Mouse (Mus musculus) frontal cortex, postnatal 25 days (tissue): ENCODE results near the gene Actl10.
A peak's percentile ranks its signal among the peaks of the same experiment; 100 is the strongest.

Experiments
- DNase-seq, 2 experiments: peaks; one replicate each; pipeline ENCODE4 v3.0.0; 2022; ENCODE audit warnings: low spot score in 2 of 2

The Actl10 gene

DNA sequence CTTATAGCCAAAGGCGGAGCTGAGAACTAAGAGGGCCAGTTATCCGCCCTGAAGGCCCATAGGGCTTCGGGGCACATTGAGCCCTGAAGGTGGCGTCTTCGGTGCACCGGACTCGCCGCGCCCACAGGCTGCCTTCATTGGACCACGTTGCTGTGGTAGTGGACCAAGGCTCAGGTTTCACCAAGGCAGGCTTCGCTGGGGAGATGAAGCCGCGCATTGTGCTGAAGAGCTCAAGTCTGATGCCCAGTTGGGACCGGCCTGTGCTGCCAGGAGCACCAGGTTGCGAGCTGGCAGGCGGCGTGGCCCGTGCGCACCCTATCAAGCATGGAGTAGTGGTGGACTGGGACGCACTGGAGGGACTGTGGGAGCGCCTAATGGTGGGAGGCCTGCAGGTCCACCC is 351 bp downstream of the Actl10 start:
- no peak for DNase-seq

DNA sequence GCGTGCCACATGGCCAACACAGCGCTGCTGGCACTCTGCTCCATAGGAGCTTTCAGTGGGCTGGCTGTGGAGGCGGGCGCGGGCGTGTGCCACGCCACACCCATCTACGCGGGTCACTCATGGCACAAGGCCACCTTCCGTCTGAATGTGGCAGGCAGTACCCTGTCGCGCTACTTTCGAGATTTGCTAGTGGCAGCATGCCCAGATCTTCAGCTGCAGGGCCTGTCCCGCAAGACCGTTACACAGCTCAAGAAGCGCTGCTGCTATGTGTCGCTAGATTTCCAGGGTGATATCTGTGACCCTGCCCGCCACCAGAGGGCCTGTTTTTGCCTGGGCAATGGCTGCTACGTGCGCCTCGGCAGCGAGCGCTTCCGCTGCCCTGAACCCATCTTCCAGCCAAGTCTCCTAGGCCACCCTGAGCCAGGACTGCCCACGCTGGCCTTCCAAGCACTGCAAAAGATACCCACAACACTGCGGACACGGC is 890 bp downstream of the Actl10 start:
- DNase-seq: peak in 1 of 2 experiments; percentile 57

DNA sequence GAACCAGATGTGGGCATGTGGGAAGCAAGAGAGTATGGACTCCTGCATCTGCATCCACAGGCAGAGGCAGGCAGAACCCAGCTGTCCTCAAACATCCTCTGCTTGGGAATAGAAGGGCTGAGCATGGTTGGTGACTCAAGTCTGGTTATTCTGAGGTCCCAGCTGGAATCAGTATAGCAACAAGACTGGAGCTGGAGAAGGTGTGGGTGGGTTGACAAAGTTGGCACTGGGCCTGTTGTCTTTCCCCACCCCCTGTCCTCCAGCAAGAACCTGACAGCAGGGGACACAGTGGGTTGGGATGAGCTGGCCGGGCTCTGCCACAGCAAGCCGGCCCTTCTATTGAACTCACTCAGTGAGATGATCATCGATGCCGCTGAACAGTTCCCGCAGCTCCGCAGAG is 3.7 kb downstream of the Actl10 start:
- no peak for DNase-seq

DNA sequence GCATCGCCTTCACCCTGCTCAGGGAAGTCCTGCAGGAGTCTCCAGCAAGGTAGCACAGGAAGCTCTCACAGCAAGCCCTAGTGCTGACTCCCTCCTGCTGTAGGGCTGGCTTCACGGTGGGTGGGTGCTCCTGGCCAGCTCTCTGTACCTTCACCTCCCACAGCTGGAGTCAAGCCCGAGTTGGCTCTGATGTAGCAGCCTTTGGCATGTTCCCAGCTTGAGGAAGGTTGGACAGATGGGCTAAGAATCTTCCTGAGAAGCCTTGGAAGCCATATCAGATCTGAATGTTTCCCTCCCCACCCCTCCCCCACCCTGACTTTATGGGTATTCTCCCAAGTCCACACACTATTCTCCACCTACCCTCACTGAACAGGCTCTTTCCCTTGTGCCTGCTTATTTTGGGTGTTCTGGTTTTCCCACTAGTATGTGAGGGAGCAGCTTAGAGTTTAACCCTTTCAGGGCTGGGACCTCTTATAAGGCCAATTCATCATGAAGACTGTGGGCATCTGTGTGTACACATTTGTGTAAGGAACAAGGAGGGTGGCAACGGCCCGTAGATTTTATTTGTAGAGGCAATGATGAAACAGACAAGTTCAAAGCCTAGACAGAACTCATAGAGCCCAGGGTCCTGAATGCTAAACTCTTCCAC is 5.7 kb downstream of the Actl10 start:
- no peak for DNase-seq

DNA sequence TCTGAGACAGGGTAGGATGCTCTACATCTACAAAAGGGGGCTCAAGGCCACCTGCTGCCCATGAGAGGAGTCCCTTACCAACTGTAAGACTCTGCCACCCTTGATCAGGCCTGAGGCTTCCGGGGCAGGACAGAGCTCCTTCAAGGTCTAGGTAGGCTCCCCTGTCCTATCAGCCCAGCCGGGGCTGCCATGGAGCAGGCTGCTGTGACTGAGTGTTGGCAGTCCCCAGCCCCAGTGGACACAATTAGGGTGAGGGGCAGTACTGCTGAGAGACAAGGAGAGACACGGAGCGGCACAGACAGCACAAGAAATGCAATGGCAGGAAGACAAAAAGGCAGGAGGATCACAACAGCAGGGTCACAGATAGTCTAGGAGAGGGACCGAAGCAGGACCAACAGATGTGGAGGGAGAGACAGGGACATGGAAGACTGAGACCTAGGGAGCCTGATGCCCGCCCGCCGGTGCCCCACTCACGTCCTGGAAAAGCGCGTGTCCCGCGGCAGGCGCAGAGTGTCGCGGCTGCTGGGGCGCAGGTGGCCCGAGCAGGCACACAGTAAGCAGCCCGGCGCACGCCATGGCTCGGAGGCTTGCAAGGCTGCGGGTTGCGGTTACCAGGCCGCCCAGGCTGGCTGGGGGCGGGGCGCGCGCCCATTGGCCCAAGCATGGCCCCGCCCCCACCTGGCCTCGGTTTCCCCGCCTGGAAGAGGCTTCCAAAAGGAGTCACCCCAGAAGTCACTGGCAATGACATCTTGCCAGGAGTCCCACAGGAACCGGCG is 6.9 kb downstream of the Actl10 start, which contains the start of gene Necab3:
Gene Necab3 (minus strand): TSS at position 627 of the 776 bp plus-strand sequence.
- DNase-seq: no peak

DNA sequence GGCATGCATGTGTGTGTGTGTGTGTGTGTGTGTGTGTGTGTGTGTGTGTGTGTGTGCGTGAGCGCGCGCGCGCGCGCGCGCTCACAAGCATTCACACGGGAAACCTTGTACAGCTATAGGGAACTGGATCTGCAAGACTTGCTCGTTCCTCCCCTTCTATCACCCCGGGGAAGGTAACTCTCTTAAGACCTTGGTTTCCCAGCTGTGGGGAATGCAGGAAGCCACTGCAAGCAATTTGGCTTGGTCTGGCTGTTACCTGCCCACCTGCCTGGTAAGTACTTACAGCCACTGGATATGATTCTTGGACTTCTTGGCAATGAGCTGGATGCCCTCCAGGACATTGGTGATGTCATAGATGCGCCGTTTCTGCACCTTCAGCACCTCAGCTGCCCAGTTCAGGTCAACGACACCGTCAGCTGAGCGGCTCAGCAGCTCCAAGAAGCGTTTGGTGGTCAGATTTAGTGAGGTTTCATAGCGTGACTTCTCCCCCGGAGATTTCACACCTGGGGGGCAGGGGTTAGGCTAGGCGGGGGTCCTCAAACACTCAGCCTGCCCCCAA is 12.1 kb downstream of the Actl10 start:
- no peak for DNase-seq

DNA sequence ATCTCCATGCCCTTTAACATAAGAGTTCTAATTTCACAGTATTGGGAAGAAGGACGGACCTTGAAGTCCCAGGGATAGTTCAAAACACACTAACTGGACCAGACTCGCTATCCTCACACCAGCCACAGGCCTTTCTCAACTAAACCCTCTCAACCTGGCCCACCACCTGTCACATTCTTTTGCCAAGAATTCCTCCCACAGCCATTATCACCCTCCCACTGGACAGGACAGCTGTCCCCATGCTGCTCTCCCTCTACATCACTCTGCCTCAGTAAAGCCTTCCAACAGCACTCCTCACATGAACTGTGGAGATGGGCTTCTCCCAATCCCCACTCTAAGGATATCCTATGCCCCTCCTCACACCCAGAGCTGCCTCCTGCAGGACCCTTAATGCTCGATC is 14.0 kb downstream of the Actl10 start:
- DNase-seq: no peak

DNA sequence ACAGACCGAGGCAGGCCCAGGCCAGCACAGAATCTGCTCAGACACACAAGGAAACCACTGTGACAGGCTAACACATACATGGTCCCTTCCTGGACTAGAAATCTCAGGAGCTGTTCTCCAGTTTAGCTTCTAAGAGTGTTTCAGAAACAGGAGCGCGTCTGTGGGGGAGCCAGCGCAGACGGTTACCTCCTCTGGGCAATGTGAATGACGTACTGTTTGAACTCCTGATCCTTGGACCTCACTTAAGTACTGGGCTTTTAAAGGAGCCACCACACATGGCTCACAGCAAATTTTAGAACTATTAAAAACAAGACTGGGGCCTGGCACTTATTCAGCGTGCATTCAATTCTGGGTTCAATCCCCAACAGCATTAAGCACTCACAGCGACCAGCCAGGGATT is 15.1 kb downstream of the Actl10 start:
- DNase-seq: no peak

DNA sequence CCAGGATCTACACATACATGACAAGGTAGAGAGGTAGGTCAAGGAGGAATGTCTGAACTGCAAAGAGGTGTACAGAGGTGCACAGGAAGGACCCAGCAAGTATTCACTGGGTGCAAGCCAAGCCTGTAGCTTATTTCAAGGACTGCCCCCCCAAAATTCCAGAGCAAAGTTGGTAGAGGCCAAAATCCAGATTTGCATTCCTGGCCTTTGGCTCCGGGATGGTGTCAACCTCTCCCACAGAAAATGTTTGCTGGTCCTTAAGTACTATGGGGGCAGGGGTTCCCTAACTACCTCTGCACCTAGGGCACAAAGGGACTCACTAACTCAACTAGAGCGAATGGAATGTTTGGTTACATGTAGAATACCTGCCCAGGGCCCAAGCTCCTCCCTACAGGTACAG is 16.2 kb downstream of the Actl10 start:
- DNase-seq: no peak

DNA sequence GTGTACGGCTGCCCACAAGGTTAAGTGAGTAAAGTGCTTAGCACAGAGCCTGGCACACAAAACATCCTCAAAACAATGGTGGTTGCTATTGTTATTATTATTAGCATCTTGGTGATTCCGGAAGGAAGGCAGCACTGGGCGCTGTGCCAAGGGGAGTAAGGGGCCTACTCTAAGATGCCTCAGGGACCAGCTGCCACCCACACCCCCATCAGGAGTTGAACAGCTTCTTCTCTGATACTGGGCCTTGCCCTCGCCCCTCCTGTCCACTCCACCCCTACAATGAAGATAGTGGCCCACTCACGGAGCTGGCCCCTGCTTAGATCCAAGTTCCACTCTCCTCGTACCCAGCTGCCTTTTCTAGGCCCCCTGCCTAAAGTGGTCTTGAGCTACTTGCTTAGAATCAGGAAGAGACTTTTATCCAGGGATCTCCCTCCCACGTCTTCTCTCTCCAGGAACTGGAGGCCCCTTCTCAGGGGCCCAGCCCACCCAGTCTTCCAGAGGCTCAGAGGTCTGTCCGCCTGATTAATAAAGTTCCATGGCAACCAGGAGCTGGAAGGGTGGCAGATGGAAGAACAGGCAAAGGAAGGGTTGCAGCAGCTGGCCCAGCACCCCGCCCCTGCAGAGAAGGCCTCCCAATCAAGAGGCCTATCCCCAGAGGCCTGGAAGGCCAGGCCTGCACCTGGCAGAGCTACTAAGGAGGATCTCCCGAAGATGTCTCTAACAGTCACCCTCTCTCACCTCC is 16.9 kb downstream of the Actl10 start:
- no peak for DNase-seq

DNA sequence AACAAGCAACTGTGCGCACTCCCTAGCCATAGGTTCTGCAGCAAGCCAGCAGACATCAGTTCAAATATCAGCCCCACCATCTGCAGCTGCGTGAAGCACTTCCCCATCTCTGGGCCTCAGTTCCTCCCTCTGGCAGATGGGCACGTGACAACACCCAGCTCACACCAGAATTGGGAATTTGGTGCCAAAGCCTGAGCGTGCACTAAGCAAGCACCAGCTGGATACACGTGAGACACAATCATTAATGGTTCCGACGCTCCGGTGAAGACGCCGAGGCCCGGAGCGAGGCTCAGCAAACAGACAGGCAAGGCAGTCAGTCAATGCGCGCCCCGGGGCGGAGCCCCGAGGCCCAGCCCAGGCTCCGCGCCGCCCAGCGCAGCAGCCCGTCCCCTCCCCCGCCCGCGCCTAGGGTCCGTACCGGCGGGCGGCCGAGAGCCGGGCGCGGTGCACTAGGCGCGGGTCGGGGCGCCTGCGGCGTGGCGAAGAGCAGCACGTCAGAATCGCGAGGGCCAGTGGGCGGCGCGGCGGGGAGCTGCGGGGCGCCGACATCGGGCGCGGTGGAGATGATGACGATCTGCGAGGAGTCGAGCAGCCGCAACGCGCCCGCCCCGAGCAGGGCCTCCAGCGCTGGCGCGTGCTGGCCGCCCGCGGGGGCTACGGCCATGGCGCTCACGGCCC is 17.6 kb downstream of the Actl10 start:
- DNase-seq: no peak

DNA sequence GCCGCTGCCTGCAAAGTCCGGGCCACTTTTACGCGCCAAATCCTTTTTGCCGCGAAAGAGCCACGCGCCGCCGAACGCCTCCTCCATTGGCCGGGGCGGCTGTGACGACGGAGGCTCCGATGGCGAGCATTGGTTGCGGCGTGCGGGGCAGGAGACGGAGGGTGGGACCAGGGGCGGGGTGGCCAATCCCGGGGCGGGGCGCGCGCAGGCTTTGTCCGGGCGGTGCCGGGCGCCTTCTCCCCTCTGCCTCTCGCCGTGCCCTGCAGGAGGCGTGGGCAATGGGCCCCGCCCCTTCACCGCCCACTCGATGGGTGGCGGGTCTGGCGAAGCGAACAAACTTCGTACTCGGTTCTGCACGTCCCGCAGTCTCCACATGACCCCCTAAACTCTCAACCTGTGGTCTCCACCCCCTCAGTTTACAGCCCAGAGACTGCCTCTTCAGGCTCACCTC is 18.3 kb downstream of the Actl10 start, which contains the start of gene E2f1:
Gene E2f1 (minus strand): TSS at position 57 of the 451 bp plus-strand sequence.
- DNase-seq: peak; percentile 71 to 84

DNA sequence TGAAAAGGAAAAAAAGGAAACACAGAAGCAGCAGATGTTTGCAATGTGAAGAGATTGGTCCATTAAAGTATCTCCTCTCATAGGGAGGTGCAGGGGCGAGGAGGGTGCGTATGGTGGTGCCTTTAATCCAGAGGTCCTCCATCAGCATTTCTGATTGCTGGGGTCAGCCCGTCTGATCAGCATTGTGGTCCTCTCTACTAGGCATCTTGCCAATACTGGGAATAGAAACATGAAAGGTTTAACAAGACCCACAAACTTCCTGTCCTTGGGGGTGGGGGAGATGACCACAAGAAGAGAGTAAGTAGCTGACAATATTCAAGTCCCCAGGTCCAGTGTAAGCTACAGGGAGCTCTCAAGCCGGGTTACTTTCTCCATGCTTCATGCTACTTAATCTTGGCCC is 19.1 kb downstream of the Actl10 start:
- DNase-seq: no peak

DNA sequence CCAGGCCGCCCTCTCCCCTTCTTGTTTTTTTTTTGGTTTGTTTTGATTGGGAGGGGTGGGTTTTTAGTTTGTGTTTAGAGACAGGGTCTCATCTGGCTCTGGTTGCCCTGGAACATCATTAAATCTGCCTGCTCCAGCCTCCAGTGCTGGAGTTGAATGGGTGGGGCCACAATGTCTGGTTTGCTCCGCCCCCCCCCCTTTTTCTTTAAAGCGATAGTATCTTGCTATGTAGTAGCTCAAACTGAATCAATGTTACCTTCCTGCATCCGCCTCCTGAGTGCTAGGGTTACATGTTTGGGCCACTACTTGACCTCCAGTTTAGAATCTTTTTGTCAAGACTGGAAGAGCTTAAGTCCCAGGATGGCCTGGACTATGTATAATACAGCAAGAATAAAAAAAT is 19.7 kb downstream of the Actl10 start:
- no peak for DNase-seq

DNA sequence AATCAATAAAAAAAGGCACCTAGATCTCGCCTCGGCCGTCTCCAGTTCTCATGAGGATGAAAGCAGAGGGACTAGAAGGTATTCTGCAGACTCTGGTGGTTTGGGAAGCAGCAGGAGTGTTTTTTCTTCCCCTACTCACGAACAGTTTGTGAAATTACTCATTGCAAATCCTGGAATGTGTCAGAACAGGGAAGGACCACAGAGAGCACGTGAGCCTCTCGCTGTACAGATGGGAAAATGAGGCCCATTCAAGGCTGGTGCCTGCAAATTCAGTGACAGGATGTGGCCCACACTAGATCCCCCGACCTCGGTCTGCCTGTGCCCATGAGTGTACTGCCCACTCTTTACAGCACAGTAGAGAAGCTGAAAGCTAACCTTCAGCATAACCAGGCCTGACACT is 20.4 kb downstream of the Actl10 start:
- DNase-seq: no peak

DNA sequence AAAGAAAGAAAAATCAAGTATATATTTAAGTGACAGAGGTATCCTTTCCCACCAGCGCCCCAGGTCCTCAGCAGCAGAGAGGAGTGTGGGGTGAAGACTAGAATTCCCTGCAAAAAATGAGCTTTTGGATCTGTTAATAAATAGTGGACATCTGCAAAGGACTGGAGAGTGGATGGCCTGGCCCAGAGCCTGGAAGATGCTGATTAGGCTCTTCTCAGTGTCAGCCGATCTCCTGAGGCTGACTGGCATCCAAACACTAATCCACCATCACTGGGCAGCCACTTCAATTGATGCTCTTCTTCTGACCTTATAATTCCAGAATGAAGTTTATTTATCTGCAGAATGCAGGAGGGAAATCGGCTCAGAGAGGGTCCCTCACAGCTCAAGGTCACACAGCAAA is 21.4 kb downstream of the Actl10 start:
- no peak for DNase-seq

DNA sequence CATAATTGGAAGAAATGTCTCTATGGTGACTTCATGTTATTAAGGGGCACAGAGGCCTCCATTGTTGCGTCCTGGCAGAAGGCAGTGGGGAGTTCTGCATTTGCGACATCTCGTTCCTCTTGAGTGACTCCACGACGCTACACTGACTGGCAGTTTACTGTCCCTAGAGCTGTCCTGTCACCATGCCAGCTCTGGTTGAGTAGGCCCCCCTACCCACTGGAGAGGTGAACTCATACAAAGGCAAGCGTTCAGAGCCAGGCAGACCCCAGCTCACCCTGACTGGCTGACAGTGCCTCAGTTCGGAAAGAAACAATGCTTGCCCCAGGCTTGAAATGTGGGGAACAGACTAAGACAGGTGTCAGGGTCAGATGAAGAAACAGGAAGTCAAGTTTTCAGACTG is 22.7 kb downstream of the Actl10 start:
- no peak for DNase-seq

DNA sequence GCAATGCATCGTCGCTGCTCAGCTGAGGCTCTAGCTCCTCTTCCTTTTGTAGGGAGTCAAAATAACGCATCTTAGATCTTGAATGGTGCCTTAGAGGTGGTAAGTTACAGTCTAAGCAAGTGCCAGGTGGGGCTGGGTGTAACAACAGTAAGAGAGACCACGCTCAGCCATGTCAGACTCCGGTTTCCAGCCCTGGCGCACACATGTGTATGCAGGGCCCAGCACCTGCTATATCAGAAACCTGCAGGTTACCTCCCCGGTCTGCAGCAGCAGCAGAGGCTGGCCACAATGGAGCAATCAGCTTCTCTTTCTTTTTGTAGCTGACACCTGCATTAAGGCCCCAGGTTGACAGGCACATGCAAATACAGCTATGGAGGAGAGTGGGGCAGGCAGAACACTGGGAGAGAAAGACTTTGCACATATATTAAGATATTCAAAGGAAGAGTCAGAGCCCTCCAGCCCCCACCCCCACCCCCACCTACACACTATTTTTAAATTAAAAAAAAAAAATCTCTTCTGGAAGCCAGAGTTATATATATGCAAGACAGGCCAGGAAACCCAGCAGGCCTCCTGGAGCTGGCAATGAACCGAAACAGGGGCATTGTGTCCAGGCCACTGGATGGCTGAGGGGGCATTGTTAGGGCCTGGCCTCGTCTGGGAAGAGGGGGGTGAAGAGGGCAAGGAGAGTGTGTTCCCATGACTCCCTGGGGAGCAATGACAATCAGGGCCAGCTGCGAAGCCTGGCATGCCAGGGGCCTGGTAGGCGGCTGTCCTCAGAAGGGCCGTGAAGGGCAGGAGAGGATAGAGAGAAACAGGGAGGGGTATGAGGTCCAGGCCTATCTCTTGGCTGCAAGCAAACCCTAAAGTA is 25.5 kb downstream of the Actl10 start:
- DNase-seq: no peak

DNA sequence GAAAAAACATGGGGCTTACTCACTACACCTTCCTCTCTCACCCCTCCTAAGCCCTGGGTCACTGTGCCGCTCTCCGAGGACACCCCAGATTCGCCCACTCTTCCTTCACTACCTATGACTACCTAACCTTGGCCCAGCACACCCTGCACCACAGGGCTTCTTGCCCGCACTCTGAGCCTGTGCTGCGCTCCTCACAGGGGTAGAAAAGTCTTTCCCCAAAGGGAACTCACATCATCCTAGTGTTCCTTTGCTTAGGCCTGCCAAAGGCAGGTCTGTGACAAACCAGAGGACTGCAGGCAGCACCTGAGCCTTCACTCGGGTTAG is 26.1 kb downstream of the Actl10 start:
- no peak for DNase-seq

DNA sequence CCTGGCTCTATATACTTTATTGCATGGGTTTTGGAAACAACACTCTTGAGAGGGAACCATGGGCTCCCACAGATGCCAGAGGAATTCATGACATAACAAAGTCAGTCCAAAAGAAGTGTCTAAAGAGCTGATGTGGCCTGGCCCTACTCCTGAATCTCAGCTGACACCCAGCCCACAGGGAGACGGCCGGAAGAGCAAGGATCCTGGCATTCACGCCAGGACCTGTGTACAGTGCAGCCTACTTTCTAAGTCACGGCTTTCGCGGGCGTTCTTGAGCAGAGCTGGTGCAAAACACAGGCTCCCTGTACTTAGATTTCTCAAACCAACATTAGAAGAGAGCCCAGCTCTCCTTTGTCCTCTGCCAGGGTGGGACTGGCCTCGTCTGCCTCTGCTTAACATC is 29.0 kb downstream of the Actl10 start:
- DNase-seq: no peak

DNA sequence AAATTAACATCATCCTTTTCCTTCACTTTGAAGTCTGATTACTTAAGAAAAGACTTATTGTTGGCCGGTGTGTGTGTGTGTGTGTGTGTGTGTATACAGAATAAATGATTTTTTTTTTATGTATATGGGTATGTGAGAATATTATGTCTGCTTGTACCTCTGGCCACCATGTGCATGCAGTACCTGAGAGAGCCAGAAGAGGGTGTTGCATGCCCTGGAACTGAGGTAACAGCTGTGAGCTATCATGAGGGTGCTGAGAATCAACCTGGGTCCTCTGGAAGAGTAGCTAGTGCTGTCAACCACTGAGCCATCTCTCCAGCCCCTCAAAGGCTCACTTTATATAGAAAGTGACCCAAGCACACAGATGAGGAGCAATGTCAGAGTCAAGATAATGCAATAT is 29.8 kb downstream of the Actl10 start:
- DNase-seq: no peak
